Mouse (Mus musculus) inflammation-experienced regulatory T-cells, adult 6 months (primary cell): ENCODE data around the gene Calml4. TPM values are rescaled to one million over a fixed set of nuclear protein-coding genes. Genes with fewer than 3 reads are reported as not detected.

Experiments
- ATAC-seq: one replicate; pipeline ENCODE4 v1.8.0; 2017
- polyA plus RNA-seq, 3 experiments: library from polyadenylated mRNA; unstranded; fragments of 100-300 nt; shearing (Covaris generic); gene quantifications; one replicate each; pipeline ENCODE4 v1.2.1; 2017

Gene Calml4
- polyA plus RNA-seq, 3 experiments from 2014 or later, result 0.47 TPM; not detected in 2

GRCm38 (mm10) chr9:62903841-62904240, 46.0 kb downstream of the Calml4 start:
- no peak for ATAC-seq

GRCm38 (mm10) chr9:62905039-62905438, 47.2 kb downstream of the Calml4 start:
- no peak for ATAC-seq

GRCm38 (mm10) chr9:62913390-62914069, 55.6 kb downstream of the Calml4 start:
- no peak for ATAC-seq

- no peak for ATAC-seq
These were observed 59.2 kb downstream of the Calml4 start for GRCm38 (mm10) chr9:62917059-62917458.

- ATAC-seq, result no peak
These were observed 63.0 kb downstream of the Calml4 start for GRCm38 (mm10) chr9:62920877-62921276.

- no peak for ATAC-seq
These were observed 67.2 kb downstream of the Calml4 start for GRCm38 (mm10) chr9:62924886-62925610.

Other genes with a start within 250 kb of the Calml4 start
- under 1 TPM; 0.09 to 0.13 (median 0.11) TPM for gene Itga11, start 180.3 kb upstream of the Calml4 start, polyA plus RNA-seq
- gene Fem1b, start 46.1 kb upstream of the Calml4 start, polyA plus RNA-seq, result 1 to 10 TPM; 3.8 to 4.1 (median 4.1) TPM
- gene Cln6, start 19.3 kb upstream of the Calml4 start, polyA plus RNA-seq, result 1 to 10 TPM; 7.2 to 9.9 (median 9.7) TPM
- 100 to 1,000 TPM; 106 to 183 (median 160) TPM for gene Pias1, start 129.8 kb downstream of the Calml4 start, polyA plus RNA-seq